Mouse (Mus musculus) small intestine, adult 2 months (tissue): Measurements from ENCODE around the gene Zbbx.

ENCODE experiments used
- CTCF ChIP-seq: fragments of 200-500 bp; IDR thresholded peaks from 2 replicates; pipeline ENCODE4 v1.5.1; 2012; ENCODE audit warnings: low read depth, mild to moderate bottlenecking, control low read depth, inconsistent platforms, low read length, moderate library complexity, mixed read lengths; ENCODE audit not compliant: insufficient replicate concordance, insufficient read length; ENCODE audit errors: extremely low read depth
- POLR2A ChIP-seq: fragments of 200-500 bp; IDR thresholded peaks from 2 replicates; pipeline ENCODE4 v1.6.1; 2012; ENCODE audit warnings: low read depth, mild to moderate bottlenecking, control low read depth, inconsistent platforms, low read length, moderate library complexity

DNA sequence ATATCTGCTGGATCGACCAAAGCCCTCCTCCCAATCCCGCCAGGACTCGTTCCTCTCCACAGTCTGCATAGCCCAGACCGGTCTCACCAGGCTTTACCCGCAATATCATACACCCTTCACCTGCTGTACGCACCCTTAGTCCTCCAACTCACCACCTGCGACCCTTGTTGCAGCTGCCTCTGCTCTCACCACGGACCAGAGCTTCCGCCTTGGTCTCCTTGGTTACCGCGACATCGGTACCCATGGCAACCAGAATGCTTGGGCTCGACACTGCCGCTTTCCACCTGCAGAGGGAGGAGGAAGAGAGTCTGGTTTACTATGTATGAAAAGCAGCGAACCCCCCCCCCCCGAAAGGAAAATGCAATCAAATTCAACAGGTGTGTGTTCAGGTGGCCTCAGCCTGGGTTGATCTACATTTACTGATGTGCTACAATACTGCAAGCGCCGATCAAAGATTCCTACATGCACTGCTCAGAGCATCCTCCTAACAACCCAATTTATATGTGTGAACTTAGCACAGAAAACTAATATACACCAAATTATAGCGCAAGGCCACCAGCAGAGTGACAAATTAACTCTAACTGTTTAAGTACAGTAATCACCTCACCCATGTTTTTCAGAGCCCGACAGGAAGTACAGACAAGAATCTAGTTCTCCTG lies at the start of gene Zbbx:
- TF ChIP-seq CTCF = no peak
- no peak for TF ChIP-seq POLR2A
